Mouse (Mus musculus) kidney, embryonic 14.5 days (tissue): ENCODE data around the gene Cd4. TPM values are rescaled to one million over a fixed set of nuclear protein-coding genes. Genes with fewer than 3 reads are reported as not detected.

Experiments
- ATAC-seq: fragments of 200-750 bp; cut with Nextera tagmentation; 2 replicates; pipeline ENCODE4 v1.8.0; 2017; ENCODE audit warnings: moderate number of reproducible peaks, mild to moderate bottlenecking, moderate TSS enrichment, moderate library complexity; ENCODE audit not compliant: low FRiP score, low TSS enrichment
- H3K27ac ChIP-seq: fragments of 300-500 bp; sonication (generic); 2 replicates; pipeline ENCODE4 v1.5.1; 2014; ENCODE audit warnings: low read depth, mild to moderate bottlenecking, low read length, moderate library complexity, mixed read lengths
- H3K27me3 ChIP-seq: fragments of 300-500 bp; sonication (generic); 2 replicates; pipeline ENCODE4 v1.6.1; 2014; ENCODE audit warnings: mild to moderate bottlenecking, low read length; ENCODE audit not compliant: control insufficient read depth, insufficient read depth
- H3K36me3 ChIP-seq: fragments of 300-500 bp; sonication (generic); 2 replicates; pipeline ENCODE4 v1.6.1; 2014; ENCODE audit warnings: low read length, mixed read lengths; ENCODE audit not compliant: control insufficient read depth, insufficient read depth
- H3K4me1 ChIP-seq: fragments of 300-500 bp; sonication (generic); 2 replicates; pipeline ENCODE4 v1.6.1; 2014; ENCODE audit warnings: low read length, mixed read lengths; ENCODE audit not compliant: control insufficient read depth, insufficient read depth
- H3K4me2 ChIP-seq: fragments of 300-500 bp; sonication (generic); replicated peaks from 2 replicates; pipeline ENCODE4 v1.6.1; 2014; ENCODE audit warnings: low read depth, mild to moderate bottlenecking, low read length
- H3K4me3 ChIP-seq: fragments of 300-500 bp; sonication (generic); 2 replicates; pipeline ENCODE4 v1.5.1; 2014; ENCODE audit warnings: mild to moderate bottlenecking, low read length
- H3K9ac ChIP-seq: fragments of 300-500 bp; sonication (generic); 2 replicates; pipeline ENCODE4 v1.6.1; 2014; ENCODE audit warnings: low read depth, mild to moderate bottlenecking, low read length, moderate library complexity
- H3K9me3 ChIP-seq: fragments of 300-500 bp; sonication (generic); 2 replicates; pipeline ENCODE4 v1.6.1; 2016; ENCODE audit warnings: low read length; ENCODE audit not compliant: control insufficient read depth
- WGBS: fragments of 180-500 bp; shearing (Covaris S2); extraction: QIAGEN DNeasy Blood & Tissue Kit; methylation state at CpG from one replicate; pipeline ENCODE4 v1.1.7; 2014; 5-methylcytosine and 5-hydroxymethylcytosine counted together
- polyA plus RNA-seq: library from polyadenylated mRNA; unstranded; fragments of >200 nt; fragmentation: Nextera tagmentation; extraction: Ambion mirVana; gene quantifications from 2 replicates; pipeline ENCODE4 v1.2.1, GENCODE M21; 2014

Cd4 gene
- polyA plus RNA-seq, 1 experiment from 2014 or later, result not detected

DNA sequence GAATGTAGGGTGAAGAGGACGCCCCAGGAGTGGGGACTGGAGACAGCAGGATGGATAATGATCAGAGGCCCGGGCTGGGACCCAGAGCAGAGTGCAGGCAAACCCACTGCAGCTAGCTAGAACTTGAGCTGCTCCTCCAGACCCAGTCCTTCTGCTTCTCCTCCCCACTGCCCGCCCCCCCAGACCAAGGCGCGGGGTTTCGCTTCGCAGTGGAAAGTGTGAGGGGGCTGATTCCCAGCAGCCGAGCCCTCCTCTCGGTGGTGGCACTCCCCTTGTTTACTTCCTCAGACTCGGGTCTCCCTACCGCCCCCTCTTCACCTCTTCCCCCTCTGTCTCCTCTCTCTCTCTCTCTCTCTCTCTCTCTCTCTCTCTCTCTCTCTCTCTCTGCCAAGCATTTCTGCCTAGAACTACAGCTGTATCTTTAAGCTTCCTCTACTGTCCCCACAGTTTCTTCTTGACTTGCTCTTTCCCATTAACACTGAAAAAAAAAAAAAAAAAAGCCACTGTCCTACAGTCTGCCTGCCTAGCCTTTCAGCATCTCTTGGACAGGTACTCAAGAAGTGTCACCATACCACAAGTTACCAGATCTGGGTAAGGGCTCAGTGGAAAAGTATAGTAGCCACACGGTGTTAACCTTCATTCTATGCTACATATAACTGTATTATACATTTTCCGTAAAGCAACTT is 23.7 kb upstream of the Cd4 start, which contains the start of gene Lag3:
TSS of gene Lag3 (minus strand) at position 173 of the 686 bp plus-strand sequence.
- H3K36me3 ChIP-seq, result peaks cover 22% of the 10 kb centered on the region
- H3K4me1 ChIP-seq, result peaks cover 32% of the 10 kb centered on the region
- no peak within 1 kb of the TSS; the same call in 1 of the 2 replicates for H3K4me2 ChIP-seq
- no peaks in the 10 kb centered on the region for H3K9me3 ChIP-seq
- ATAC-seq, result no peak
- no peak within 1 kb of the TSS for H3K27ac ChIP-seq
- 0 out of 2 replicates have a peak, but pooled peaks cover 3% of the 10 kb centered on the region for H3K27me3 ChIP-seq
- H3K9ac ChIP-seq, result no peak within 1 kb of the TSS
- no peak within 1 kb of the TSS for H3K4me3 ChIP-seq
- WGBS, result 20% methylated on average over 11 of the region's 13 CpGs

DNA sequence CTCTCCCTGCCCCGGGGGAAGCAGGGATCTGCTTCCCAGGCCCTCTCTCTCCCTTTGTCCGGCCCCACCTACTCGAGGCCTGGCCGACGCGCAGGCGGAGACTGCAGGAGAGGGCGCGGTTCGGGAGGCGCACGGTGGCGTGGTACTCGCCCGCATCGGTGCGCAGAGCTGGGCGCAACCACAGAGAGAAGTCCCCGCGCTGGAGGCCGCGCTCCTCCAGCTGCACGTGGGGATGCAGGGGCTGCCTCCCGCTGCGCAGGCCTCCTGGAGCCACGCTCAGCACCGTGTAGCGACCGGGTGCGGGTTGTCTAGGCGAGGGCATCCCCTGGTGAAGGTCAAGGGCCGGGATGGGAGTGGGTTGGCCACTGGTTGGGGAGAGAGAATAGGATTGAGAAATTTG is 22.0 kb upstream of the Cd4 start:
- Histone ChIP-seq H3K36me3 (peaks cover 22% of the 10 kb centered on the region), H3K9ac (peak overlapping the region; percentile 38), H3K27ac (no peak overlapping the region), H3K4me2 (peak overlapping the region; percentile 44), H3K27me3 (0 out of 2 replicates have a peak, but pooled peaks cover 3% of the 10 kb centered on the region), H3K9me3 (no peaks in the 10 kb centered on the region), H3K4me3 (peak overlapping the region; percentile 19; the same call in 1 of the 2 replicates), H3K4me1 (peaks cover 24% of the 10 kb centered on the region; the same call in 1 of the 2 replicates)
- ATAC-seq, result peak; percentile 28; the same call in 1 of the 2 replicates
- 4% methylated on average over 25 of the region's 32 CpGs for WGBS

DNA sequence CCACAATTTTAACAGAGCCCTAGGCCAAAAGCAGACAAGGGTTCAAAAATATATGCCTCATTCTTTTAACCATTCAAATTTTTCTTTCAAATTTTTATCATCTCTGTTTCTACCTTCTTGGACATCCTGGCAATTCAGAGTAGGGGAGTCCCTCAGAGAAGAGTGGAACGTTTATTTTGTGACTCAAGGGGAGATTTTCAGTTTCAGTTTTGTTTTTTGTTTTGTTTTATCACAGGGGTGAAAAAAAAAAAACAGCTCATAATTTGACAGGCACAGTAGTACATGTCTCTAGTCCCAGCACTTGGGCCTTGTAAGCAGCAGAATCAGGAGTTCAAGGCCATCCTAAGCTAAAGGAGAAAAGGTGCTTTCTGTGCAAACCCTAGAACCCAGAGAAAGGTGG is 19.7 kb upstream of the Cd4 start:
- no peak overlapping the region for H3K4me2 ChIP-seq
- 95% methylated on average over 1 of the region's 1 CpGs for WGBS

DNA sequence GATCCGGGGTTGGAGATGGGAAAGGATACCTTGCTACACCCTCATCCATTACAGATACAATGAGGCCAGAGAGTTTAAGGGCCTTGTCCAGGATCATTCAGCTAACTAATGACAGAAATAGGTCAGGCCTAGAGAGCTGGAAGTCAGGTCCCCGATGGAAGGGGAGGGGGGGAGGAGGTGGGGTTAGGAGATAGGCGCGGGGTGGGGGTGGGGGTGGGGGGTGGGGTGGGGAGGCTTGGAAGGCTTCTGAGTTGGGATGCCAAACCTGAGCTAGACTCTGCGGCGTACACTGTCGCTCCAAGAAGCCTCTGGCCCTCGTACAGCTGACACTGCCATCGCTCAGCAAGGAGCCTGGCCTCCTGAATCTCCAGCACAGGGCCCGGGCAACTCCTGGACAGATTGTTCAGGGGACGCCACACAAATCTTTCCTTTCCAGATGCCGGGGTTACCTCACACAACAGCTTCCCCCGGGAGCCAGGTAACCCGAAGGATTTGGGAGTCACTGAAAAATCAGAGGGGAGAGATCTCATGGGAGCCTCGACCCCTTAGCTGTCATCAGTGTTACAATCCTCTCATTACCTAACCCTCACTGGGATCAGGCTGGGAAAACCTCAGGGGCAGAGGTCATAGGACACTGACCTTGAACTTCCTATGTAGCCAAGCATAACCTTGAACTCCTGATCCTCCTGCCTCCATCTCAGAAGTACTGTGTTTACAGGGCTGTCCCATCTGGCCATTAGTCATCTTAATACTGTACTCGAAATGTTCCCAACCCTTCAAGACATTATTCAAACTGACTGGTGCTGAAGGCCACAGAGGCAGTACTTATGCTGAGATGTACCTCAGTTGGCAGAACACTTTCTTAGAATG is 17.2 kb upstream of the Cd4 start:
- Histone ChIP-seq H3K27ac (peak overlapping the region; percentile 97), H3K4me1 (peaks cover 20% of the 10 kb centered on the region), H3K27me3 (0 out of 2 replicates have a peak, but pooled peaks cover 3% of the 10 kb centered on the region), H3K4me3 (peak overlapping the region; percentile 45; the same call in 1 of the 2 replicates), H3K36me3 (no peaks in the 10 kb centered on the region), H3K4me2 (peak overlapping the region; percentile 72), H3K9ac (peak overlapping the region; percentile 66; the same call in 1 of the 2 replicates), H3K9me3 (no peaks in the 10 kb centered on the region)
- no peak for ATAC-seq
- 35% methylated on average over 16 of the region's 16 CpGs for WGBS

More for the DNA sequence above, 19.7 kb upstream of the Cd4 start:
- H3K4me1 ChIP-seq, result peaks cover 24% of the 10 kb centered on the region
- H3K27ac ChIP-seq, result no peak overlapping the region
- no peak for ATAC-seq
- 0 out of 2 replicates have a peak, but pooled peaks cover 3% of the 10 kb centered on the region for H3K27me3 ChIP-seq
- H3K9me3 ChIP-seq, result no peaks in the 10 kb centered on the region
- H3K4me3 ChIP-seq, result no peak overlapping the region
- H3K9ac ChIP-seq, result no peak overlapping the region
- H3K36me3 ChIP-seq, result no peaks in the 10 kb centered on the region; the same call in 1 of the 2 replicates

DNA sequence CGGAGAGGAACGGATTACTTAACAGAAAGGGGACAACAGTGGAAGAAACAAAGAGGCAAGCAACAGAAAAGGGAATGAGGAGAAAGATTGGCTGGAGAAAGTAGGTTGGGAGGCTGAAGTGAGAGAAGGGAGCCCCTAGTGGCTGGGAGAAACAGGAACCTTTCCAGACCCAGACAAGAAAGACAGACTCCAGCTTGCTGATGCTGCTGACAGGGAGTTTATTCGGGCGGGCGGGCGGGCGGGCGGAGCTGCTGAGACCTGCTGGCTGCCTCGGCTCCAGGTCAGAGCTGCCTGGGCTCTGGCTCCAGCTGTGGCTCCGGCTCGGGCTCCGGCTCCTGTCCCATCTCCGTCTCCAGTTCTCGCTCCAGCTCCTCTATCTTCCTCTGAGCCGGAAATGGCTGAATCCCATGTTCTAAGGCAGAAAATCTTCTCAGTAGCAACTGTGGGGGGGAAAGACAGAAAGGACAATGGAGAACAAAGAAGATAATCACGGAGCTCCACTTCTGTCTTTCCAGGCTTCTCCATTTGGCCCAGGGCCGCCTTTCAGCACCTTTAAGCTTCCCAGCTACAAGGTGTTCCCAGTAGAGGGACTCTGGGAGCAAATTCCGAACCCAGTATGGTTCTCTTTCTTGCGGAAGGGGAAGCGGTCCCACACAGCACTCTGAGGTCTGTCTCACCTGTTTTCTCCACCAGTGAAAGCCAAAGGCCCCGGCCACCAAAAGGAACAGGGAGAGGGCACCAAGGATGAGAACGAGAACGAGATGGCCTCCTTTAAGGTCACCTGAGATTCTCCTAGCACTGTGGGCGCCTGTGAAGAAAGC is 16.4 kb upstream of the Cd4 start:
- H3K27ac ChIP-seq, result peak overlapping the region; percentile 97
- peak overlapping the region; percentile 45 for H3K4me3 ChIP-seq
- peaks cover 11% of the 10 kb centered on the region for H3K4me1 ChIP-seq
- no peaks in the 10 kb centered on the region for H3K27me3 ChIP-seq
- no peaks in the 10 kb centered on the region for H3K9me3 ChIP-seq
- H3K36me3 ChIP-seq, result no peaks in the 10 kb centered on the region
- peak overlapping the region; percentile 72 for H3K4me2 ChIP-seq
- H3K9ac ChIP-seq, result peak overlapping the region; percentile 66
- WGBS, result 9% methylated on average over 24 of the region's 24 CpGs
- ATAC-seq, result peak; percentile 80

DNA sequence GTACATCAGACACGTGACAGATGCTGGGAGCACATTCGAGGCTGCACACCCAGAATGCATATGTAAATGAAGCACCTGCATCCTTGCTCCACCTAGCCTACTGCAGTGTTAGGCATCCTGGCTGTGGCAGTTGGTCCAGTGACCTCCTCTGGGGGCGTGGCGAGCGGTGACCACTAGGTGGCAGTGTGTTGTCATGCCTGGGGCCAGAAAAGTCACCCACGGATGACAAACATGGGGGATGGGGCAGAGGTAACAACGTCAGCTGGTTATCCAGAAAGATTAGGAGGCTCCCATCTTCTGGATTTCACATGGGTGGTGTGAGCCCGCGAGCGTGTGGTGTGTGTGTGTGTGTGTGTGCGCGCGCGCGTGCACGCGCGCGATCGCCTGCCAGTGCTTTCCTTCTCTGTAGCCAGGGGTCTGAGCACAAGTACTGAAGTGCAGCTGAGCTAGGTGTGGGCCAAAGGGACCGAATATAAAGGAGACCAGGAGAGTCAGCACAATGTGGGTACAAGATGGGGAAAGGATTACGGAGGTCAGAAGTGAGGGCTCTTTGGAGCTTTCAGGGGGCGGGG is 15.6 kb upstream of the Cd4 start:
- ATAC-seq, result peak; percentile 86
- peak overlapping the region; percentile 45 for H3K4me3 ChIP-seq
- WGBS, result 0% methylated on average over 23 of the region's 23 CpGs
- peak overlapping the region; percentile 66 for H3K9ac ChIP-seq
- peaks cover 11% of the 10 kb centered on the region for H3K4me1 ChIP-seq
- H3K9me3 ChIP-seq, result no peaks in the 10 kb centered on the region
- H3K27ac ChIP-seq, result peak overlapping the region; percentile 97
- H3K36me3 ChIP-seq, result no peaks in the 10 kb centered on the region
- peak overlapping the region; percentile 72 for H3K4me2 ChIP-seq
- no peaks in the 10 kb centered on the region for H3K27me3 ChIP-seq

DNA sequence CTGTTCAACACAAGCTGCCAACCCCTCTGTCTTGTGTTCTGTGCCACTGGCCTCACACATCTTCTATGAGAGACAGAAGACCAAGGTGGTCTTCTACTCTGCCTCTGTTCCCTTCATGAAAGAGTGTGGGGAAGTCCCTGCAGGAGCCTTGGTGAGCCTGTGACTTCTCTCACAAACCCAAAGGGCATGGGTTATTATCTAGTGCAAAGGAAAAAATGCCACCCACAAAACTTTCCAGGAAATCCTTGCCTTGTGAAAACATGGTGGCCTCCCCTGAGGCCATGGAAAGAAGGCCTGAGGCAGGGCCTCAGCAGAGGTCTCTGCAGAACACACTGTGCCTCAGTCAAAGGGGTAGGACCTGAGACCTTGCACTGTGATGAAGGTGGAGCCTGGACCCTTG is 13.8 kb upstream of the Cd4 start:
- Histone ChIP-seq H3K27ac (no peak overlapping the region), H3K4me1 (peaks cover 11% of the 10 kb centered on the region)
- no peak for ATAC-seq

DNA sequence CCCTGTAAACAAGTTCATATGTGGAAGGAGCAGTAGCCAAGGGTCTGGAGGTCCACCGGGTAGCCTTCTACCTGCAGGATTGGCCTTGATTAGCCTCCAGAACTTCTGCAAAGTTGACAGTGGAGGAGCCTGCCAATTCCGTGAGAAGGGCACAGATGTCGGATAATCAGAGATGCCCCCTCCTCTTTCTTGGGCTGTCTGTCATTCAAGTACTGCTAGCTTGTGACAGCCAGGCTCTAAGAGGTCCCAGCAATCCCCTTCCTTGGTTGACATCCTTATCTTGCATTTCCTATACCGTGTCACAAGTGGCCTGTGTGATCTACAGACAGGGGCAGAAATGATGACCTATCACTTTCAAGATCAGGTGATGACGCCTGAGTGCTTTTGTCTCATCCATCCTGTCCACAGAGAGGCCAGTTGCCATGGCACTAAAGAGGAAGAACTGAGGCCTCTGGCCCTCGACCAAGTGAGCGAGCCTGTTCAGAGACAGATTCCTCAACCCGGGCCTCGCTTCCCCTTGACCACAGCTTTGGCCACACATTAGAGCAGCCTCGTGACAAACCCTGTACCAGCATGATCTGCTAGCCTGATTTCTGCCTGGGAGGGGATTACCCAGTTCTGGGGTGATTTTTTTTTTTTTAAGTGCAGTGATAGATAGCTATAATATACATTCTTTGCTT is 12.9 kb upstream of the Cd4 start:
- 63% methylated on average over 10 of the region's 10 CpGs for WGBS
- ATAC-seq, result no peak

More for the DNA sequence above, 13.8 kb upstream of the Cd4 start:
- Histone ChIP-seq H3K9ac (no peak overlapping the region), H3K9me3 (no peaks in the 10 kb centered on the region), H3K27me3 (no peaks in the 10 kb centered on the region), H3K4me2 (no peak overlapping the region), H3K4me3 (no peak overlapping the region), H3K36me3 (no peaks in the 10 kb centered on the region)

More for the DNA sequence above, 12.9 kb upstream of the Cd4 start:
- Histone ChIP-seq H3K36me3 (no peaks in the 10 kb centered on the region), H3K4me2 (no peak overlapping the region), H3K27ac (no peak overlapping the region), H3K4me1 (peaks cover 11% of the 10 kb centered on the region), H3K9ac (no peak overlapping the region), H3K27me3 (no peaks in the 10 kb centered on the region), H3K4me3 (no peak overlapping the region), H3K9me3 (no peaks in the 10 kb centered on the region)
